Mouse (Mus musculus) G1E (cell line): ENCODE measurements around the gene Sbno2.

ENCODE experiments used
- CTCF ChIP-seq: IDR thresholded peaks from 2 replicates; pipeline ENCODE4 v1.5.1; 2012; ENCODE audit warnings: low read depth, low read length, inconsistent platforms, mixed read lengths
- GATA1 ChIP-seq: IDR thresholded peaks from 2 replicates; pipeline ENCODE4 v1.6.1; 2012; ENCODE audit warnings: borderline replicate concordance, low read length, inconsistent platforms, mixed read lengths
- POLR2AphosphoS5 ChIP-seq: IDR thresholded peaks from 2 replicates; pipeline ENCODE4 v1.6.1; 2012; ENCODE audit warnings: low read depth, low read length, inconsistent platforms; ENCODE audit not compliant: insufficient replicate concordance
- TAL1 ChIP-seq: conservative IDR thresholded peaks from 2 replicates; pipeline ENCODE4 v1.6.1; 2012; ENCODE audit warnings: low read depth, low read length, inconsistent platforms, mixed read lengths

DNA sequence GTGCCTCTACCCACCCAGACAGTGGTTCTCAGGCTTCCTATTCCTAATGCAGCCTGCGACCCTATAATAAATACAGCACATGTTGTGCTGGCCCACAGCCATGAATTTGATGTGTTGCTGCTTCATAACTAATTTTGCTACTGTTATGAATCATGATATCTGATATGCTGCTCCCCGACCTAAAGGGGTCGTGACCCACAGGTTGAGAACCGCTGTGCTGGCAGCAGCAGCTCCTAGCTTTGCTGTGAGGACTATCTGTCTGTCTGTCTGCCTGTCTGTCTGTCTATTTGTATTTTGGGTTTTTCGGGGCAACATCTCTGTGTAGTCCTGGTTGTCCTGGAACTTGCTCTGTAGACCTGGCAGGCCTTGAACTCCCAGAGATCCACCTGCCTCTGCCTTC is 81.6 kb downstream of the Sbno2 start:
- TF ChIP-seq CTCF (no peak), GATA1 (no peak), POLR2AphosphoS5 (no peak), TAL1 (no peak)
